Mouse (Mus musculus) G1E (cell line): ENCODE data around the gene Ralgps1. TPM values are rescaled to one million over a fixed set of nuclear protein-coding genes. Genes with fewer than 3 reads are reported as not detected.

Experiments
- ATAC-seq: 2 replicates; pipeline ENCODE4 v1.8.0; 2016; ENCODE audit warnings: mild to moderate bottlenecking; ENCODE audit not compliant: insufficient number of reproducible peaks, poor library complexity, low FRiP score, severe bottlenecking; ENCODE audit errors: extremely low read depth
- DNase-seq: peaks from one replicate; pipeline ENCODE4 v3.0.0; 2012; ENCODE audit warnings: low spot score
- H3K27me3 ChIP-seq: 2 replicates; pipeline ENCODE4 v1.6.1; 2012; ENCODE audit warnings: mild to moderate bottlenecking, low read length, inconsistent platforms; ENCODE audit not compliant: insufficient read depth
- H3K36me3 ChIP-seq: replicated peaks from 2 replicates; pipeline ENCODE3; 2012; ENCODE audit warnings: mild to moderate bottlenecking, inconsistent platforms
- H3K4me1 ChIP-seq: 2 replicates; pipeline ENCODE4 v1.6.1; 2012; ENCODE audit warnings: low read depth, low read length, inconsistent platforms, mixed read lengths; ENCODE audit not compliant: insufficient read depth
- H3K4me3 ChIP-seq: 2 replicates; pipeline ENCODE4 v1.5.1; 2012; ENCODE audit warnings: low read depth, mild to moderate bottlenecking, inconsistent platforms, low read length, moderate library complexity, mixed read lengths
- H3K9me3 ChIP-seq: replicated peaks from 2 replicates; pipeline ENCODE4 v1.6.1; 2012; ENCODE audit warnings: inconsistent platforms
- CTCF ChIP-seq: IDR thresholded peaks from 2 replicates; pipeline ENCODE4 v1.5.1; 2012; ENCODE audit warnings: low read depth, low read length, inconsistent platforms, mixed read lengths
- GATA1 ChIP-seq: IDR thresholded peaks from 2 replicates; pipeline ENCODE4 v1.6.1; 2012; ENCODE audit warnings: borderline replicate concordance, low read length, inconsistent platforms, mixed read lengths
- GATA2 ChIP-seq: IDR thresholded peaks from 2 replicates; pipeline ENCODE4 v1.6.1; 2012; ENCODE audit warnings: low read depth, low read length, inconsistent platforms, borderline replicate concordance
- POLR2AphosphoS5 ChIP-seq: IDR thresholded peaks from 2 replicates; pipeline ENCODE4 v1.6.1; 2012; ENCODE audit warnings: low read depth, low read length, inconsistent platforms; ENCODE audit not compliant: insufficient replicate concordance
- TAL1 ChIP-seq: conservative IDR thresholded peaks from 2 replicates; pipeline ENCODE4 v1.6.1; 2012; ENCODE audit warnings: low read depth, low read length, inconsistent platforms, mixed read lengths
- polyA plus RNA-seq: library from polyadenylated mRNA; stranded (reverse); fragments of >175 nt; gene quantifications from 2 replicates; pipeline ENCODE4 v1.2.3, GENCODE M21; 2012
- total RNA-seq, 2 experiments: library from RNA; stranded (forward) in 1 of 2; stranded (reverse) in 1 of 2; fragments of 200-1000 nt in 1 of 2; fragments of >200 nt in 1 of 2; fragmentation: Nextera tagmentation in 1 of 2; gene quantifications; 2 replicates each; pipeline ENCODE4 v1.2.3; 2014 to 2017

The Ralgps1 gene
- total and polyA plus RNA-seq, 3 experiments: 1.8 to 6.4 (median 3.4) TPM

GRCm38 (mm10) chr2:33177443-33178242, 193.6 kb downstream of the Ralgps1 start:
- no peaks in the 10 kb centered on the region for H3K4me1 ChIP-seq
- ATAC-seq (no peak), DNase-seq (no peak)
- no peaks in the 10 kb centered on the region for H3K9me3 ChIP-seq
- no peaks in the 10 kb centered on the region; the same call in 1 of the 2 replicates for H3K27me3 ChIP-seq
- H3K4me3 ChIP-seq: no peak overlapping the region
- peaks cover 9% of the 10 kb centered on the region for H3K36me3 ChIP-seq
- TF ChIP-seq TAL1: no peak
- no peak for TF ChIP-seq GATA2
- TF ChIP-seq CTCF: no peak
- no peak for TF ChIP-seq GATA1
- no peak for TF ChIP-seq POLR2AphosphoS5

DNA sequence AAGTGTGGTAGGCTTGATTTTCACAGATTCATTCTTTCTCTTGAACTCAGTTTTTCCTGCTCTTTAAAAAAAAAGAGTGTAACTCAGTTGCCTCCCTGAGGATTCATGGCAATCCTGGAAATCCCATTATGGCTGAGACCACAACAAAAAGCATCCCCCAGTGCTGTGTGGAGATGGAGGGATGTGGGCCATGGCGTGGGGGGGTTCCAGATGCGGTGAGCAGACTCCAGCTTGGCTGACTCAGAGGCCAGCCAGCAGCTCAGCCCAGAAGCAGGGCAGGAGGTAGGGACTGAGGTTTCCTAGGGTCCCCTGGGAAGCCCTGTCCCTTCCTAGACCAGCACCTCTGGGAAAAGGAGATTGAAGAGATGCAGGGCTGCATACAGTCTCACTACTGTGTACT, 194.4 kb downstream of the Ralgps1 start:
- no peaks in the 10 kb centered on the region; the same call in 1 of the 2 replicates for H3K27me3 ChIP-seq
- ATAC-seq (no peak), DNase-seq (no peak)
- no peaks in the 10 kb centered on the region for H3K9me3 ChIP-seq
- TF ChIP-seq TAL1 (no peak), CTCF (no peak), GATA1 (no peak), POLR2AphosphoS5 (no peak), GATA2 (no peak)
- no peaks in the 10 kb centered on the region for H3K4me1 ChIP-seq
- H3K36me3 ChIP-seq: peaks cover 15% of the 10 kb centered on the region
- no peak overlapping the region for H3K4me3 ChIP-seq

GRCm38 (mm10) chr2:33176516-33176915, 194.8 kb downstream of the Ralgps1 start:
- DNase-seq (no peak), ATAC-seq (no peak)
- TF ChIP-seq CTCF: no peak
- TF ChIP-seq GATA2: no peak
- TF ChIP-seq GATA1: no peak
- TF ChIP-seq POLR2AphosphoS5: no peak
- TF ChIP-seq TAL1: no peak
- H3K27me3 ChIP-seq: no peaks in the 10 kb centered on the region; the same call in 1 of the 2 replicates
- no peaks in the 10 kb centered on the region for H3K9me3 ChIP-seq
- no peak overlapping the region for H3K4me3 ChIP-seq
- H3K36me3 ChIP-seq: peaks cover 15% of the 10 kb centered on the region
- H3K4me1 ChIP-seq: no peaks in the 10 kb centered on the region

GRCm38 (mm10) chr2:33173686-33174085, 197.6 kb downstream of the Ralgps1 start:
- no peak for TF ChIP-seq GATA2
- no peak for TF ChIP-seq POLR2AphosphoS5
- TF ChIP-seq TAL1: no peak
- TF ChIP-seq GATA1: no peak
- no peak for TF ChIP-seq CTCF
- no peak for ATAC-seq

GRCm38 (mm10) chr2:33173126-33173525, 198.2 kb downstream of the Ralgps1 start:
- ATAC-seq: no peak
- no peak for DNase-seq
- Histone ChIP-seq H3K9me3 (no peaks in the 10 kb centered on the region), H3K27me3 (no peaks in the 10 kb centered on the region; the same call in 1 of the 2 replicates), H3K4me1 (no peaks in the 10 kb centered on the region), H3K4me3 (no peak overlapping the region), H3K36me3 (peaks cover 15% of the 10 kb centered on the region)
- TF ChIP-seq GATA2: no peak
- no peak for TF ChIP-seq CTCF
- no peak for TF ChIP-seq POLR2AphosphoS5
- TF ChIP-seq TAL1: no peak
- no peak for TF ChIP-seq GATA1

More at GRCm38 (mm10) chr2:33173686-33174085, 197.6 kb downstream of the Ralgps1 start:
- DNase-seq: no peak
- Histone ChIP-seq H3K4me1 (no peaks in the 10 kb centered on the region), H3K9me3 (no peaks in the 10 kb centered on the region), H3K36me3 (peaks cover 15% of the 10 kb centered on the region), H3K4me3 (no peak overlapping the region), H3K27me3 (no peaks in the 10 kb centered on the region; the same call in 1 of the 2 replicates)

DNA sequence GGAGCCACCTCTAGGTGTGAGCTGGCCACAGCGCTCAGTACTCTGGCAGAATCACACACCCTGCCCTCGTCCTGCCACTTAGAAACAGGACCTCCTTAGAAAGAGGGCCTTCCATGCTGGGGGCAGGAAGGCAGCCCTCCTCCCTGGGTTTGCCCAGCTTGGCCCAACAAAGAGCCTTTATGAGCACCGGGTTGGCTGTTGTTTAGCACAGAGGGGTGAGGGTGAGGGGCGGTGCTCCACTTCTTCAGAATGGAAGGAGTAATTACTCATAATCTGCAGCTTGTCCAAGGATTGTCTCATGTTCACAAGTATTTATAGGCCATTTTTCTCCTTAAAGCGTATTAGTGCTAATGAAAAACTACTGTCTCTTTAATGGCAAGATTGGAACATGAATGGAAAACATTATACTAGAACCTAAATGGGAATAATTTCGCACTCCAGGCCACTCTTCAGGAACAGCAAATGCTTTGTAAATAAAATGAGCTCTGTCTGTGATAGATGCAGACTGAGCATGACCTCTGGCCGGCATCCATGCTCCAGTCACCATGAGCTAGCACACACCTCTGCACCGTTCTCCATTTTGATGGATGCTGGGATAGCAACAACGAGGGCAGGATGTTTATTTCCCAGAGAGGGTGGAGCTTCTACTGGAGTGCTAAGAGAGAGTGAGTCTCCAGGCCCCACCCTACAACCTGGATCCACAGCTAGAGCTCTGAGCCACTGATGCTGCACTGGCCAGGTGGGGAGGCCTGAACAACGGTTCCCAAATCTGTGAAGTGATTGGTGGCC, 200.3 kb downstream of the Ralgps1 start:
- H3K27me3 ChIP-seq: no peaks in the 10 kb centered on the region; the same call in 1 of the 2 replicates
- H3K4me3 ChIP-seq: no peak overlapping the region
- peaks cover 17% of the 10 kb centered on the region for H3K36me3 ChIP-seq
- DNase-seq: no peak
- H3K4me1 ChIP-seq: no peaks in the 10 kb centered on the region
- TF ChIP-seq POLR2AphosphoS5 (no peak), GATA1 (no peak), TAL1 (no peak), CTCF (no peak), GATA2 (no peak)
- H3K9me3 ChIP-seq: no peaks in the 10 kb centered on the region
- ATAC-seq: no peak
